In the genomic region with DNA sequence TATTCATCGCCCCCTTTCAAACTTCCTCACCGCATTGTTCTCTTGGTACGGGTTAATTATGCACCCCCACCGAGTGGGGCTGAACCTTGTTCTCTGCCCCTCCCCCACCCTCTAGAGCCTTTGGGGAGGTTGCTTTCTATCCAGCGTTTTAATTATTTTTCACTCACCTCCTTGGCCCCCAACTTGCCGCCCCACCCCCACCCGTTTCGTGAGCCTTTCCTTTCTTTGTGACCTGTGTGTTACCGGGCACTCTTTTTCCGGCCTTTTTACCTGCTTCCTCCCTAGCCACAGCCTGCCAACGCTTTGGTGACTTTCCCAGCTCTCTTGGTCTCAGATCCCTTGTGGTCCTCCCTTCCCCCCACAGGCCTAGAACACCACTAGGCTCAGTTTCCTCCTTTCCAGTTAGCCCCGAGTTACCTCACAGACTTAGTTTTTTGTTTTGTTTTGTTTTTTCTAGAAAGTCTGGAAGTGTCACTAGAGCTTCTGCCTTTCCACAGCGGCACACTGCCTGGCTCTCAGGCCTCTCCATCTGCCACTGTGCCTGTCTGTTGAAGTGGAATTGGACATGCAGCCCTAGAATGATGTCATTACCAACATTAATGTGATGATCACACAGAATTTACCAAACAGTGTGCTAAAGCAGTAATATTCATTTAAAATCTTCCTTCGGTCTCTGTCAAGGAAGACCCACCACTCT, we compare ENCODE assay signal across 8 mouse cellular contexts. TPM values are rescaled to one million over a fixed set of nuclear protein-coding genes. Genes with fewer than 3 reads are reported as not detected.
DNase-seq lines count a peak whose midpoint lies in the region; ATAC-seq and TF ChIP-seq lines count a peak whose summit lies in the region.

No protein-coding gene starts in this region.

- no peak for ATAC-seq in heart, embryonic 13.5 days (ENCODE audit: extremely low read depth, insufficient number of reproducible peaks, low FRiP score, low TSS enrichment)
- no peak for ATAC-seq in forebrain, postnatal 0 days

- peak overlapping the region; percentile 76 for H3K4me2 ChIP-seq in heart, embryonic 13.5 days
- H3K4me2 ChIP-seq in forebrain, postnatal 0 days (ENCODE audit: low read depth): peak overlapping the region; percentile 97

- H3K4me3 ChIP-seq in heart, embryonic 13.5 days: peak overlapping the region; percentile 55
- peak overlapping the region; percentile 64 for H3K4me3 ChIP-seq in forebrain, postnatal 0 days (ENCODE audit: low read depth, low read length)

- TF ChIP-seq CTCF in forebrain, postnatal 0 days (IDR thresholded peaks at IDR 0.05; ENCODE audit: low read depth): no peak

- peaks cover 49% of the 10 kb centered on the region for H3K27me3 ChIP-seq in heart, embryonic 13.5 days (replicated peaks)
- no peaks in the 10 kb centered on the region for H3K27me3 ChIP-seq in forebrain, postnatal 0 days (ENCODE audit: insufficient read depth, low read length)

- H3K9ac ChIP-seq in heart, embryonic 13.5 days: no peak overlapping the region; the same call in 1 of the 2 replicates
- H3K9ac ChIP-seq in forebrain, postnatal 0 days: no peak overlapping the region

- H3K36me3 ChIP-seq in heart, embryonic 13.5 days: no peaks in the 10 kb centered on the region
- H3K36me3 ChIP-seq in forebrain, postnatal 0 days (ENCODE audit: insufficient read depth): no peaks in the 10 kb centered on the region

- intact Hi-C loops in heart, postnatal 14 days (cut with DNase I): loop anchor here (2.0 kb wide), 2 partner anchors 47 to 107 kb away; no protein-coding TSS in a partner anchor
- intact Hi-C loops in gastrocnemius, postnatal 36 days (cut with DNase I): loop anchor here (2.0 kb wide), 1 partner anchor 103 kb away; no protein-coding TSS in a partner anchor

- H3K4me1 ChIP-seq in heart, embryonic 13.5 days: peaks cover 22% of the 10 kb centered on the region
- H3K4me1 ChIP-seq in forebrain, postnatal 0 days (ENCODE audit: insufficient read depth): peaks cover 10% of the 10 kb centered on the region; the same call in 1 of the 2 replicates

- DNase-seq in heart, postnatal 14 days: no peak
- DNase-seq in forebrain, postnatal 0 days: no peak
- peak; percentile 64 for DNase-seq in kidney, postnatal 14 days
- peak; percentile 39 for DNase-seq in neural tube, embryonic 10.5 days (ENCODE audit: extremely low spot score, low spot score)
- no peak for DNase-seq in gastrocnemius, postnatal 36 days
- DNase-seq in thymus, postnatal 4 days: no peak
- DNase-seq in cerebellum, postnatal 36 days: no peak

- no peak overlapping the region for H3K27ac ChIP-seq in heart, embryonic 13.5 days (replicated peaks)
- no peak overlapping the region for H3K27ac ChIP-seq in forebrain, postnatal 0 days (ENCODE audit: low read depth, low read length)

- no peaks in the 10 kb centered on the region for H3K9me3 ChIP-seq in heart, embryonic 13.5 days
- H3K9me3 ChIP-seq in forebrain, postnatal 0 days (ENCODE audit: low read length): no peaks in the 10 kb centered on the region

- 20% methylated on average over 14 of the region's 14 CpGs for WGBS in heart, embryonic 13.5 days
- 6% methylated on average over 14 of the region's 14 CpGs for WGBS in forebrain, postnatal 0 days

RNA-seq across cellular contexts. Expression of gene Spata13, which starts 2.3 kb away (rescaled TPM):
- 13.4 and 14.9 TPM in 2 replicates for polyA plus RNA-seq in heart, embryonic 13.5 days (2015; fragmentation: Nextera tagmentation; extraction: Ambion mirVana)
- 10 to 100 TPM; 24.4 to 30.0 TPM for total RNA-seq in heart, postnatal 14 days (2021)
- total RNA-seq in forebrain, postnatal 0 days (2014; rRNA removed): 28.1 and 43.6 TPM in 2 replicates
- 10.7 and 17.3 TPM in 2 replicates for polyA plus RNA-seq in forebrain, postnatal 0 days (2015; fragmentation: Nextera tagmentation; extraction: Ambion mirVana)
- 1 to 10 TPM; 2.4 to 2.8 TPM for total RNA-seq in gastrocnemius, postnatal 36 days (2021)

Comparison
In these comparisons a context has a peak if more than half of its experiments do, and no peak if none do; other contexts are left out.
1. DNase-seq: peak in kidney, postnatal 14 days (single experiment) and neural tube, embryonic 10.5 days (single experiment); none in heart, postnatal 14 days (0 of 2), forebrain, postnatal 0 days (single experiment), gastrocnemius, postnatal 36 days (0 of 2), thymus, postnatal 4 days (single experiment) and cerebellum, postnatal 36 days (0 of 2).